Mouse (Mus musculus) spleen, adult 10 weeks (tissue): ENCODE measurements around the gene 2310057J18Rik. TPM values are rescaled to one million over a fixed set of nuclear protein-coding genes. Genes with fewer than 3 reads are reported as not detected.

Experiments used
- polyA plus RNA-seq: library from polyadenylated mRNA; stranded (reverse); fragments of 350-450 nt; fragmentation: Illumina TruSeq; extraction: RNeasy Lipid Tissue Mini Kit (QIAGEN cat#74804); gene quantifications from one replicate; pipeline ENCODE4 v1.2.3, GENCODE M21; 2015; ENCODE audit warnings: low replicate concordance; ENCODE audit not compliant: insufficient read depth

The 2310057J18Rik gene
- polyA plus RNA-seq, result not detected

DNA sequence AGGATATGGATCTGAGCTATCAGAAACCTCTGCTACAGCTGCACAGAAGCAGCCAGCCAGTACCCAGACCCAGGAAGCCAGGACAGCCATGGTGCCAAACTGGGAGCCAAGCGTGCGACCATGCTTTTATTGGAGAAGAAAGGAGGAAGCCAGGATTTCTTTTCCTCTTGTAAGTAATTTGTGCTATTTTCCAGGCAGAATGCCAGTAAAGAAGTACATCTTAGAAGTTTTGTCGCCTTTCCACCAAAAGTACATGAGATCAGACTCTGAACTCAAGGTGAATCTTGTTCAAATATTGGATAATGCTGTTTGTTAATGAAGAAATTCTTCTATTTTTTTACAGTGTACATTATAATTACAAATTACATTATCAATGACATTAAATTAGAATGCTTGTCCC, at the start of gene 2310057J18Rik:
TSS of gene 2310057J18Rik (minus strand) at position 101 of the 400 bp plus-strand sequence.

Other genes with a start within 250 kb of the 2310057J18Rik start
- not detected for gene Soga3, start 157.5 kb upstream of the 2310057J18Rik start, polyA plus RNA-seq
- gene Gm49353, start 212.7 kb upstream of the 2310057J18Rik start, polyA plus RNA-seq, result not detected
- 0.26 TPM for gene 9330159F19Rik, start 225.3 kb upstream of the 2310057J18Rik start, polyA plus RNA-seq